Mouse (Mus musculus): ENCODE data around the gene Cradd.

- TF ChIP-seq TAL1 (IDR thresholded peaks at IDR 0.05; ENCODE audit: low read length) (no peak), GATA1 (IDR thresholded peaks at IDR 0.05; ENCODE audit: low read length) (no peak)
Observed at GRCm38 (mm10) chr10:95306824-95307552, 16.9 kb downstream of the Cradd start.
